Mouse (Mus musculus): ENCODE results near the gene Irs1. TPM values are rescaled to one million over a fixed set of nuclear protein-coding genes. Genes with fewer than 3 reads are reported as not detected.

Gene Irs1
- total and polyA plus RNA-seq, 2 experiments from 2014 or later: 4.4 to 40.0 TPM

GRCm38 (mm10) chr1:82261638-82262037 is 29.6 kb downstream of the Irs1 start:
- ATAC-seq (ENCODE audit: insufficient read depth, low read depth) (no peak), DNase-seq (ENCODE audit: low spot score) (no peak)
- Histone ChIP-seq H3K9me3 (replicated peaks; ENCODE audit: control insufficient read depth, low read length) (no peaks in the 10 kb centered on the region), H3K4me1 (ENCODE audit: control insufficient read depth, insufficient read depth) (peaks cover 29% of the 10 kb centered on the region), H3K27ac (ENCODE audit: low read depth) (no peak overlapping the region), H3K4me3 (ENCODE audit: low read depth, low read length) (no peak overlapping the region), H3K4me2 (ENCODE audit: low read depth, low read length) (no peak overlapping the region), H3K9ac (replicated peaks; ENCODE audit: low read depth, low read length) (no peak overlapping the region), H3K27me3 (ENCODE audit: control insufficient read depth, insufficient read depth, low read length) (no peaks in the 10 kb centered on the region), H3K36me3 (replicated peaks; ENCODE audit: control insufficient read depth, insufficient read depth, low read length) (no peaks in the 10 kb centered on the region)
- TF ChIP-seq CTCF (IDR thresholded peaks at IDR 0.05; ENCODE audit: low read depth) (no peak), EP300 (IDR thresholded peaks at IDR 0.05; ENCODE audit: low read depth) (no peak)
- 58% methylated on average over 5 of the region's 5 CpGs for WGBS

GRCm38 (mm10) chr1:82261053-82261618 is 30.1 kb downstream of the Irs1 start:
- Histone ChIP-seq H3K27ac (ENCODE audit: low read depth) (peak overlapping the region; percentile 9; the same call in 1 of the 2 replicates), H3K36me3 (replicated peaks; ENCODE audit: control insufficient read depth, insufficient read depth, low read length) (no peaks in the 10 kb centered on the region), H3K4me2 (ENCODE audit: low read depth, low read length) (no peak overlapping the region), H3K4me1 (ENCODE audit: control insufficient read depth, insufficient read depth) (peaks cover 29% of the 10 kb centered on the region), H3K9me3 (replicated peaks; ENCODE audit: control insufficient read depth, low read length) (no peaks in the 10 kb centered on the region), H3K27me3 (ENCODE audit: control insufficient read depth, insufficient read depth, low read length) (no peaks in the 10 kb centered on the region), H3K4me3 (ENCODE audit: low read depth, low read length) (no peak overlapping the region), H3K9ac (replicated peaks; ENCODE audit: low read depth, low read length) (no peak overlapping the region)
- WGBS: 51% methylated on average over 9 of the region's 9 CpGs
- TF ChIP-seq CTCF (IDR thresholded peaks at IDR 0.05; ENCODE audit: low read depth) (no peak), EP300 (IDR thresholded peaks at IDR 0.05; ENCODE audit: low read depth) (no peak)
- DNase-seq (ENCODE audit: low spot score): no peak
- no peak for ATAC-seq (ENCODE audit: insufficient read depth, low read depth)

- TF ChIP-seq CTCF (IDR thresholded peaks at IDR 0.05; ENCODE audit: low read depth): no peak
- TF ChIP-seq EP300 (IDR thresholded peaks at IDR 0.05; ENCODE audit: low read depth): no peak
- H3K9me3 ChIP-seq (replicated peaks; ENCODE audit: control insufficient read depth, low read length): no peaks in the 10 kb centered on the region
- H3K27ac ChIP-seq (ENCODE audit: low read depth): no peak overlapping the region
- DNase-seq (ENCODE audit: low spot score) (no peak), ATAC-seq (ENCODE audit: insufficient read depth, low read depth) (no peak)
- no peaks in the 10 kb centered on the region for H3K36me3 ChIP-seq (replicated peaks; ENCODE audit: control insufficient read depth, insufficient read depth, low read length)
- H3K4me3 ChIP-seq (ENCODE audit: low read depth, low read length): no peak overlapping the region
- peaks cover 29% of the 10 kb centered on the region for H3K4me1 ChIP-seq (ENCODE audit: control insufficient read depth, insufficient read depth)
- no peak overlapping the region for H3K4me2 ChIP-seq (ENCODE audit: low read depth, low read length)
- no peak overlapping the region for H3K9ac ChIP-seq (replicated peaks; ENCODE audit: low read depth, low read length)
- no peaks in the 10 kb centered on the region for H3K27me3 ChIP-seq (ENCODE audit: control insufficient read depth, insufficient read depth, low read length)
- WGBS: 78% methylated on average over 3 of the region's 3 CpGs
These were observed 31.2 kb downstream of the Irs1 start for GRCm38 (mm10) chr1:82260055-82260454.

GRCm38 (mm10) chr1:82258331-82258730 is 32.9 kb downstream of the Irs1 start:
- peak; percentile 33 for DNase-seq (ENCODE audit: low spot score)
- H3K4me1 ChIP-seq (ENCODE audit: control insufficient read depth, insufficient read depth): peaks cover 31% of the 10 kb centered on the region
- no peak overlapping the region for H3K4me3 ChIP-seq (ENCODE audit: low read depth, low read length)
- no peaks in the 10 kb centered on the region for H3K9me3 ChIP-seq (replicated peaks; ENCODE audit: control insufficient read depth, low read length)
- H3K36me3 ChIP-seq (replicated peaks; ENCODE audit: control insufficient read depth, insufficient read depth, low read length): no peaks in the 10 kb centered on the region; the same call in 1 of the 2 replicates
- H3K27ac ChIP-seq (ENCODE audit: low read depth): peak overlapping the region; percentile 62
- no peak overlapping the region for H3K9ac ChIP-seq (replicated peaks; ENCODE audit: low read depth, low read length)
- no peak overlapping the region for H3K4me2 ChIP-seq (ENCODE audit: low read depth, low read length)
- ATAC-seq (ENCODE audit: insufficient read depth, low read depth): no peak
- no peaks in the 10 kb centered on the region for H3K27me3 ChIP-seq (ENCODE audit: control insufficient read depth, insufficient read depth, low read length)
- WGBS: 21% methylated on average over 7 of the region's 7 CpGs
- no peak for TF ChIP-seq EP300 (IDR thresholded peaks at IDR 0.05; ENCODE audit: low read depth)
- TF ChIP-seq CTCF (IDR thresholded peaks at IDR 0.05; ENCODE audit: low read depth): no peak

GRCm38 (mm10) chr1:82257457-82257856 is 33.8 kb downstream of the Irs1 start:
- Histone ChIP-seq H3K4me2 (ENCODE audit: low read depth, low read length) (no peak overlapping the region), H3K36me3 (replicated peaks; ENCODE audit: control insufficient read depth, insufficient read depth, low read length) (no peaks in the 10 kb centered on the region; the same call in 1 of the 2 replicates), H3K27ac (ENCODE audit: low read depth) (peak overlapping the region; percentile 65; the same call in 1 of the 2 replicates), H3K9me3 (replicated peaks; ENCODE audit: control insufficient read depth, low read length) (no peaks in the 10 kb centered on the region), H3K4me1 (ENCODE audit: control insufficient read depth, insufficient read depth) (peaks cover 34% of the 10 kb centered on the region), H3K4me3 (ENCODE audit: low read depth, low read length) (no peak overlapping the region), H3K27me3 (ENCODE audit: control insufficient read depth, insufficient read depth, low read length) (no peaks in the 10 kb centered on the region), H3K9ac (replicated peaks; ENCODE audit: low read depth, low read length) (no peak overlapping the region)
- TF ChIP-seq EP300 (IDR thresholded peaks at IDR 0.05; ENCODE audit: low read depth) (no peak), CTCF (IDR thresholded peaks at IDR 0.05; ENCODE audit: low read depth) (no peak)
- ATAC-seq (ENCODE audit: insufficient read depth, low read depth): 0 out of 2 replicates have a peak, but pooled peaks have one; percentile 20
- WGBS: 30% methylated on average over 5 of the region's 5 CpGs
- DNase-seq (ENCODE audit: low spot score): peak; percentile 62
